Mouse (Mus musculus) right cerebral cortex, postnatal 36 days (tissue): Measurements from ENCODE around the gene Gm21209.
"Not testable (repeated sequence)": the region's sequence is repeated elsewhere in the genome, so short reads cannot be mapped to it uniquely, and the experiment has no call there.

Experiments used
- DNase-seq, 2 experiments: peaks; one replicate each; pipeline ENCODE4 v3.0.0; 2022; ENCODE audit warnings: low spot score in 2 of 2, mixed read lengths in 1 of 2

Gene Gm21209

GRCm38 (mm10) chrY:49570856-49571255 lies at the start of gene Gm21209:
TSS of gene Gm21209 (plus strand) at chrY:49571156.
- not testable (repeated sequence) for DNase-seq
